Mouse (Mus musculus) liver, embryonic 12.5 days (tissue): ENCODE measurements around the gene Zfyve19. TPM values are rescaled to one million over a fixed set of nuclear protein-coding genes. Genes with fewer than 3 reads are reported as not detected.
A peak's percentile ranks its signal among the peaks of the same experiment; 100 is the strongest.

ENCODE experiments used
- ATAC-seq: fragments of 200-750 bp; cut with Nextera tagmentation; 2 replicates; pipeline ENCODE4 v1.8.0; 2017; ENCODE audit warnings: moderate number of reproducible peaks, mild to moderate bottlenecking, moderate library complexity
- H3K27ac ChIP-seq: fragments of 300-500 bp; sonication (generic); 2 replicates; pipeline ENCODE4 v1.5.1; 2016; ENCODE audit warnings: mild to moderate bottlenecking
- H3K27me3 ChIP-seq: fragments of 300-500 bp; sonication (generic); replicated peaks from 2 replicates; pipeline ENCODE4 v1.6.1; 2016; ENCODE audit warnings: mild to moderate bottlenecking, moderate library complexity
- H3K36me3 ChIP-seq: fragments of 300-500 bp; sonication (generic); 2 replicates; pipeline ENCODE4 v1.6.1; 2016; ENCODE audit warnings: mild to moderate bottlenecking, moderate library complexity
- H3K4me1 ChIP-seq: fragments of 300-500 bp; sonication (generic); 2 replicates; pipeline ENCODE4 v1.6.1; 2016
- H3K4me2 ChIP-seq: fragments of 300-500 bp; sonication (generic); 2 replicates; pipeline ENCODE4 v1.6.1; 2016; ENCODE audit warnings: mild to moderate bottlenecking, moderate library complexity
- H3K4me3 ChIP-seq: fragments of 300-500 bp; sonication (generic); 2 replicates; pipeline ENCODE4 v1.5.1; 2016; ENCODE audit warnings: mild to moderate bottlenecking, moderate library complexity
- H3K9ac ChIP-seq: fragments of 300-500 bp; sonication (generic); 2 replicates; pipeline ENCODE4 v1.6.1; 2016; ENCODE audit warnings: mild to moderate bottlenecking, moderate library complexity
- H3K9me3 ChIP-seq: fragments of 300-500 bp; sonication (generic); replicated peaks from 2 replicates; pipeline ENCODE4 v1.6.1; 2016; ENCODE audit warnings: mild to moderate bottlenecking, moderate library complexity
- WGBS: fragments of 180-500 bp; shearing (Covaris S2); methylation state at CpG from one replicate; pipeline ENCODE4 v1.1.7; 2016; ENCODE audit not compliant: insufficient replicate concordance; 5-methylcytosine and 5-hydroxymethylcytosine counted together
- polyA plus RNA-seq: library from polyadenylated mRNA; unstranded; fragments of >200 nt; fragmentation: Nextera tagmentation; extraction: Ambion mirVana; gene quantifications from 2 replicates; pipeline ENCODE4 v1.2.1, GENCODE M21; 2016

Gene Zfyve19
- 27.7 and 29.9 TPM in 2 replicates for polyA plus RNA-seq

DNA sequence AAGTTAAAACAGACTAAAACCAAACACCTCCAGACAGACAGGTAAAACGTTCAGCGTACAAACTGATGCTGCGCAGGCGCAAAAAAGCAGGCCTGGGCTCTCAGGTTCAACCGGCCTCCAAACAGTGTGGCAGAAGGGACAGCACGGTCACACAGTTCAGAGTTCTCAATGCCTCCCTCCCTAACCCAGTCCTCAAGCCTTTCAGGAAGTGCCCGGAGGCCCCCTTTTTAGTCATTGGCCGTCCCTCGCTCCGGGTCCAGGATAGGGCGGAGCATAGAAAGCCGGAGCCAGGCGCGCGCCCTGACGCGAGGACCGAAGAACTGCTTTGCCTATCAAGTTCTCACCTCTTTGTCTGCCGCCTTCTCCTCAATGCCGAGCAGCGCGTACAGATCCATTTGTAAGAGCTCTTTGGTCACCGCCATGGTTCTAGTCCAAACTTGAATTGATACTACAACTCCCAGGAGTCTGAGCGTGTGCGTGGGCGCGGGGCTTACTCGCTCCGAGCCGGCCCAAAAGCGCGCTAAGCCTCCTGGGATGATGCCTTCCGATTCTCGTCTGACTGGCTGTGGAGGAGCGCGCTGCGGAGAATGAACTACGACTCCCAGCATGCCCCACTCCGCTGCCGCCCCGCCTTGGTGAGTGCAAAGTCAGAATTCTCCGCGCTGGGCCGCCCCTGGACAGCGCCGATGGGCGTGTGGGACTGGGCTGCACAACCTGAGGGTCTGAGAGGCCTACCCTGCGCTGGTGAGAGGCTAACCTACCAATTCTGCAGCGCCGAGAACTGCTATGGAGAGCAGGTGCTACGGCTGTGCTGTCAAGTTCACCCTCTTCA is at the start of gene Zfyve19, which contains the start of gene Dnajc17:
Gene Zfyve19 (plus strand): TSS at position 274 of the 832 bp plus-strand sequence.
Gene Dnajc17 (minus strand): TSS at position 452 of the 832 bp plus-strand sequence.
- peaks cover 30% of the 10 kb centered on the region for H3K36me3 ChIP-seq
- H3K4me1 ChIP-seq, result peaks cover 28% of the 10 kb centered on the region
- peak within 1 kb of the TSS; percentile 75 for H3K4me2 ChIP-seq
- H3K4me3 ChIP-seq, result peak within 1 kb of the TSS; percentile 74
- H3K27me3 ChIP-seq, result no peaks in the 10 kb centered on the region
- ATAC-seq, result peak; percentile 97
- peak within 1 kb of the TSS; percentile 90 for H3K27ac ChIP-seq
- no peaks in the 10 kb centered on the region for H3K9me3 ChIP-seq
- H3K9ac ChIP-seq, result peak within 1 kb of the TSS; percentile 81
- under 1% methylated on average over 51 of the region's 51 CpGs for WGBS

DNA sequence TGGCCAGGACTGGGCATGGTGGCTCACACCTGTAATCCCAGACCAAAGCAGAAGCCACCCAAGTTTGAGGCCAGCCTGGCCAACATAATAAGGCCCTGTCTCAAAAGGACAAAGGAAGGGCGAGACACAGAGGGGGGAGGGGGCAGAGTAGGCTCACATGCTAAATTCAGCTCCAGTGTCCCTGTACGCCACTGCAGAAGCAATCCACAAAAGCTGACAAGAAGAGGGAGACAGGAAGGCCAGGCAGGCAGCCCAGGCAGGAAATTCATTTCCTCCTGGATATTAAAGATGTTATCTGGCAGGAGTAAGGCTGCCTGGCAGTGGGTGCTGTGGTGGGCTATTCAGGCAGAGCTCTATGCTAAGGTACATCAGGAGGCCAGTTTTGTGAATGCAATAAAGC is 47.2 kb upstream of the Zfyve19 start:
- no peak overlapping the region for H3K27ac ChIP-seq
- no peak overlapping the region for H3K9ac ChIP-seq
- ATAC-seq, result no peak

DNA sequence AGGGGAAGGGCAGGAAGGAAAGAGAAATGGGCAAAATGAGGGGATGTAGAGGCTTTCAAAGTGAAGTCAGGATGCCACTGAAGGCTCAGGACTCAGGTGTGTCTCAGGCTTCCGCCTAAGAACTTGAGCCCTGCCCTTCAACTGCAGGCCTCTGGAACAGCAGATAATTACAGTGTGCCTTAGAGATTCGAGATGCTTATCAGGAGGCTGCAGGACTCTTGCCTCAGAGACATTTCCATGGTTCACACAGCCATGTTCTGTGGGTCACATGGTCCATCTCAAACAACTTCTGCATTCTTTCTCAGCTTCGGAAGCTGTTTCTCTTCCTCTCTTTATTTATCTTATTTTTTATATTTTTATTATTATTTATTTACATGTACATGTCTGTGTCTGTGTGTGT is 45.3 kb upstream of the Zfyve19 start:
- Histone ChIP-seq H3K4me3 (no peak overlapping the region), H3K27ac (no peak overlapping the region), H3K4me2 (no peak overlapping the region; the same call in 1 of the 2 replicates), H3K9ac (no peak overlapping the region), H3K27me3 (peaks cover 45% of the 10 kb centered on the region), H3K36me3 (no peaks in the 10 kb centered on the region), H3K9me3 (no peaks in the 10 kb centered on the region), H3K4me1 (peaks cover 28% of the 10 kb centered on the region)
- peak; percentile 38; the same call in 1 of the 2 replicates for ATAC-seq
- WGBS, result 29% methylated on average over 3 of the region's 3 CpGs

More for the DNA sequence above, 47.2 kb upstream of the Zfyve19 start:
- no peaks in the 10 kb centered on the region for H3K9me3 ChIP-seq
- H3K36me3 ChIP-seq, result no peaks in the 10 kb centered on the region
- H3K27me3 ChIP-seq, result peaks cover 26% of the 10 kb centered on the region
- no peak overlapping the region for H3K4me3 ChIP-seq
- H3K4me2 ChIP-seq, result no peak overlapping the region
- 58% methylated on average over 2 of the region's 2 CpGs for WGBS
- peaks cover 20% of the 10 kb centered on the region for H3K4me1 ChIP-seq

DNA sequence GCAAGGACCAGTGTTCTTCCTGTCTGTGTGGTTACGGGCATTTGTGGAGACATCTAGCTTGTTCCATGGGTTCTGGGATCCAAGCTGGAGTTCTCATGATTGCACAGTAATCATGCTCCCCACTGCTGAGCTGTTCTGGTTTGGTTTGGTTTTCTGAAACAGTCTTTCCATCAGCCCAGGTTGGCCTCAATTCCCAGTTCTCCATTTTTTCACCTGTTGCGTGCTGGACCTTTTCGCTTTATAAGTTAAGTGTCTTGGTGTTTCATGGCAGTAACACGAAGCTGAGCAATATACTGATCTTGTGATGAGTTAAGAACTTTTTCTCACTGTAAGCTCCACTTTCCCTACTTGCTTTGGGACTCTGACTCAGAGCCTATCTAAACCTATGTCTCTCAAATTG is 44.4 kb upstream of the Zfyve19 start:
- H3K4me2 ChIP-seq, result no peak overlapping the region
- H3K36me3 ChIP-seq, result no peaks in the 10 kb centered on the region
- WGBS, result 82% methylated on average over 4 of the region's 4 CpGs
- H3K9me3 ChIP-seq, result no peaks in the 10 kb centered on the region
- peaks cover 29% of the 10 kb centered on the region for H3K4me1 ChIP-seq
- H3K4me3 ChIP-seq, result no peak overlapping the region
- H3K27ac ChIP-seq, result no peak overlapping the region
- no peak overlapping the region for H3K9ac ChIP-seq
- ATAC-seq, result no peak
- H3K27me3 ChIP-seq, result peaks cover 54% of the 10 kb centered on the region

DNA sequence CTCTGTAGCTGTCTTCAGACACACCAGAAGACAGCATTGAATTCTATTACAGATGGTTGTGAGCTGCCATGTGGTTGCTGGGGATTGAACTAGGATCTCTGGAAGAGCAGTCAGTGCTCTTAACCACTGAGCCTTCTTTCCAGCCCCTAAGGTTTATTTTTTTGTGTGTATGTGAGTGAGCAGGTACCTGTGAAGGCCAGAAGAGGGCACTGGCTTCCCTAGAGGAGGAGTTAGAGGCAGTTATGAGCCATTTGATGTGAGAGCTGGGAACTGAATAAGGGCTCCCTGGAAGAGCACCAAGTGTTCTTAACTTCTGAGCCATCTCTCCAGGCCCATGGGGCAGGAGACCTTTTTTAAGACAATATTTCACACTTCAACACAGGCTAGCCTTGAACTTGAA is 43.0 kb upstream of the Zfyve19 start:
- Histone ChIP-seq H3K4me3 (no peak overlapping the region), H3K27me3 (peaks cover 68% of the 10 kb centered on the region), H3K4me2 (no peak overlapping the region), H3K36me3 (no peaks in the 10 kb centered on the region), H3K9ac (no peak overlapping the region), H3K9me3 (no peaks in the 10 kb centered on the region), H3K27ac (no peak overlapping the region), H3K4me1 (peaks cover 29% of the 10 kb centered on the region)
- no peak for ATAC-seq

DNA sequence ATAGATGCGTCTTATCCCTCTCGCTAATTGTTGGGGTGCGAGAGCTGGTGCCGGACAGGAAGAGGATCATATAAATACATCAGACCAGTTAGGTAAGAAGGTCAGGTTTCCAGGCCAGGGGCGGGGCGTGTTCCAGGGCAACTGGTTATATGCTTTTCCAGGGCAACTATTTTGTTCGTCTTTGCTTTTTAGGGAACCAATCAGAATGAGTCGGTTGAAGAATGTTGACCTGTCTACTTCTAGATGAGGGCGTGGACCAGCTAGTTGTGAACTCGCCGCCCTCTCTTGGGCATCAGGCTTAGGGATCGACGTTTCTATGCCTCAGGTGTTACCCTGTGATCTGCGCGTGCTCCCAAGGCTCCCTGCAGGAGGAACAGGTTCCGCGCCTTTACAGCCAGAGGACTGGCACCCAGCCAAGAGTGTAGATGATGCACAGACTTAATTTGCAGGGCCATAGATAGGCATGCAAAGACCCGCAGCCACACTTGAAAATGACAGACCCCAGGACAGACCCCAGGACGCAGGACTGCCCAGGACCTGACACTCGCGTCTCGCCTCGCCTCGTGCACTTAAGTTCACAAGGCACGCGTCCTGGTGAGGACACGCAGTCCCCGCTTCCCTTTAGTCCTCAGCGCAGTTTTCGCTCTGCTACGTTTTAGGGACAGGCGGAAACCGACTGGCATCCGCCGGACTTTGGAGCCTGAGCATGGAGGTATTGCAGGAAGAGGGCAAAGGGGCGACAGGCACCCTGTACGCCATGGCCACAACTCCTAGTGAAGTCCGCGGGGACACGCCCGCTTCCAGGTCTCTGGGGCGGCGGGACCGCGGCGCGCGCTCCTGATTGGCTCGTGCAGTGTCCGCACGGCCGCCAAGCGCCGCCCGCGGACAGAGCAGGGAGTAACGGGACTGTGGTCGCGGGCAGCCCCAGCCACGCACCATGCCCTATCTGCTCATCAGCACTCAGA is 41.2 kb upstream of the Zfyve19 start, which contains the start of gene Gchfr:
Gene Gchfr (plus strand): TSS at position 873 of the 965 bp plus-strand sequence.
- Histone ChIP-seq H3K36me3 (no peaks in the 10 kb centered on the region), H3K27ac (no peak within 1 kb of the TSS), H3K4me1 (peaks cover 35% of the 10 kb centered on the region), H3K27me3 (peaks cover 68% of the 10 kb centered on the region), H3K4me3 (peak within 1 kb of the TSS; percentile 61), H3K9me3 (no peaks in the 10 kb centered on the region), H3K4me2 (peak within 1 kb of the TSS; percentile 88), H3K9ac (peak within 1 kb of the TSS; percentile 59)
- 1% methylated on average over 60 of the region's 60 CpGs for whole genome bisulfite sequencing
- ATAC-seq, result peak; percentile 84

DNA sequence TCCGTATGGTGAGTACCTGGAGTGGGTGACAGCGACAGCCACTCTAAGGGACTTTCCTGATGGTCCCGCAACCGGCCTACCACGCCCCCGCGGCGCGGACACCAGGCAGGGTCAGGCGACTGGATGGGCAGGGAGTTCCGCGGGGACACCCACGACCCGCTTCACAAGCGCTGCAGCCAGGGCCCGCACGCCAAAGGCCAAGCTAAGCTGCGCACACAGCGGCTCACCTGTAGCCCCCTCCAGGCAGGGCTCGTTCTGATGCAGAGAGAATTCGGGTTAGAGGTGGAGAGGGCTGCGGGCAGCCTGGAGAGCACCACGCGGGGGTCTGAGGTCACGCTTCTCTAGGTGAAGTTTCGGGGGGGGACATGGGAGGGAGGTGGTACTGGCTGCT is 40.6 kb upstream of the Zfyve19 start:
- H3K27me3 ChIP-seq, result peaks cover 68% of the 10 kb centered on the region
- no peaks in the 10 kb centered on the region for H3K36me3 ChIP-seq
- H3K9me3 ChIP-seq, result no peaks in the 10 kb centered on the region
- no peak overlapping the region for H3K27ac ChIP-seq
- peak overlapping the region; percentile 61 for H3K4me3 ChIP-seq
- WGBS, result 5% methylated on average over 26 of the region's 26 CpGs
- peak overlapping the region; percentile 59 for H3K9ac ChIP-seq
- peak overlapping the region; percentile 88 for H3K4me2 ChIP-seq
- peaks cover 38% of the 10 kb centered on the region for H3K4me1 ChIP-seq
- ATAC-seq, result no peak

DNA sequence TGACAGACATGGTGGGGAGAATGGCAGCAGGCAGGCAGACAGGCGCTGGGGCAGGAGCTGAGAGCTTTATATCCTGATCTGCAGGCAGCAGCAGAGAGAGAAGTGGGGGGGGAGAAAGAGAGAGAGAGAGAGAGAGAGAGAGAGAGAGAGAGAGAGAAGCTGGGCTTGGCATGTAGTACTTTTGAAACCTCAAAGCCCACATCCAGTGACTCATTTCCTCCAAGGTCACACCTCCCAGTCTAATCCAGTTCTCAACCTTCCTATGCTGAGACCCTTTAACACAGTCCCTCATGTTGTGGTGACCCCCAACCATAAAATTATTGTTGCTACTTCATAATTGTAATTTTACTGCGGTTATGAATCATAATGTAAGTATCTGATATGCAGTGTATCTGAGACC is 38.1 kb upstream of the Zfyve19 start:
- H3K27me3 ChIP-seq, result peaks cover 51% of the 10 kb centered on the region
- no peak overlapping the region for H3K4me2 ChIP-seq
- WGBS, result 62% methylated on average over 2 of the region's 2 CpGs
- no peak overlapping the region for H3K27ac ChIP-seq
- no peak overlapping the region for H3K9ac ChIP-seq
- 0 out of 2 replicates have a peak, but pooled peaks cover 2% of the 10 kb centered on the region for H3K36me3 ChIP-seq
- H3K9me3 ChIP-seq, result no peaks in the 10 kb centered on the region
- peaks cover 42% of the 10 kb centered on the region for H3K4me1 ChIP-seq
- no peak overlapping the region for H3K4me3 ChIP-seq
- no peak for ATAC-seq

DNA sequence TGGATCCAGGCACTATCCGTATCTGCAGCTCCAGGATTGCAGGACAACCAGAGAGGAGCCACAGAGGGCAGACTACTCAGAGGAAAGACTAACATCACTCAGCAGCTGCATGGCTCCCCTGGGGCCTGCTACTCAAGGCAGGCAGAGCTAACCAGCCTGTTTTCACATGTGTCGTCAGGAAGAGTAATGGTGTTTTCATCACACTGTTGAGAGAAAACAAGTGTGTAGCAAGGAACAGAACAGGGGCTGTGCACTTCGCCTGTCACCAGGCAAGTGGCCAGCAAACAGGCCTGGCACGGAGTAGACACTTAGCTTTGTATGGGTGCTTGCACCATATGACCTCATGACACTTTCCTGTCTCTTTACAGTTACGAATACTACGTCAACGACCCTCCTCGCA is 36.8 kb upstream of the Zfyve19 start:
- no peak for ATAC-seq
- WGBS, result 74% methylated on average over 8 of the region's 8 CpGs

DNA sequence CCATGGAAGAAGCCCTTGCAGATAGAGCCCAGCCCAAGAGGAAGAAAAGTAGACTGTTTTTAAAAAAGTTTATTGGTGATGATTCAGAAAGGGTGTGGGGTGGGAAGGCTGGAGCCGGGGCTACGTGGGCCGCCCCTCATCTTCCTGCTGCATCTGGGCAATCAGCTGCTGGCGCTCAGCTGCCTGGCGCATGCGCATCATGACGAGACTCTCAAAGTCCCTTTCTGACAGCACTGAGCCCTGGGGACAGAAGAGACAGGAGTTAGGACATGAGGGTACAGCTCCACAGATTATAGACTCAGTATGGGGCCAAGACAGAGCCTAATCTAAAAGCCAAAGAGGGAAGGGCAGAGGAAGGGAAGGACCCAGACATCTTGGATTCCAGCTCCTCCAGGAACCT is 36.0 kb upstream of the Zfyve19 start:
- no peaks in the 10 kb centered on the region for H3K9me3 ChIP-seq
- 71% methylated on average over 7 of the region's 7 CpGs for WGBS
- H3K4me1 ChIP-seq, result peaks cover 46% of the 10 kb centered on the region
- peaks cover 30% of the 10 kb centered on the region for H3K27me3 ChIP-seq
- ATAC-seq, result no peak
- peak overlapping the region; percentile 36; the same call in 1 of the 2 replicates for H3K27ac ChIP-seq
- no peak overlapping the region for H3K4me3 ChIP-seq
- H3K4me2 ChIP-seq, result no peak overlapping the region
- H3K9ac ChIP-seq, result peak overlapping the region; percentile 55; the same call in 1 of the 2 replicates
- 0 out of 2 replicates have a peak, but pooled peaks cover 7% of the 10 kb centered on the region for H3K36me3 ChIP-seq

More for the DNA sequence above, 36.8 kb upstream of the Zfyve19 start:
- peaks cover 45% of the 10 kb centered on the region for H3K4me1 ChIP-seq
- 0 out of 2 replicates have a peak, but pooled peaks cover 4% of the 10 kb centered on the region for H3K36me3 ChIP-seq
- no peak overlapping the region for H3K4me3 ChIP-seq
- no peak overlapping the region for H3K27ac ChIP-seq
- H3K9me3 ChIP-seq, result no peaks in the 10 kb centered on the region
- H3K4me2 ChIP-seq, result no peak overlapping the region
- no peak overlapping the region for H3K9ac ChIP-seq
- H3K27me3 ChIP-seq, result peaks cover 38% of the 10 kb centered on the region

DNA sequence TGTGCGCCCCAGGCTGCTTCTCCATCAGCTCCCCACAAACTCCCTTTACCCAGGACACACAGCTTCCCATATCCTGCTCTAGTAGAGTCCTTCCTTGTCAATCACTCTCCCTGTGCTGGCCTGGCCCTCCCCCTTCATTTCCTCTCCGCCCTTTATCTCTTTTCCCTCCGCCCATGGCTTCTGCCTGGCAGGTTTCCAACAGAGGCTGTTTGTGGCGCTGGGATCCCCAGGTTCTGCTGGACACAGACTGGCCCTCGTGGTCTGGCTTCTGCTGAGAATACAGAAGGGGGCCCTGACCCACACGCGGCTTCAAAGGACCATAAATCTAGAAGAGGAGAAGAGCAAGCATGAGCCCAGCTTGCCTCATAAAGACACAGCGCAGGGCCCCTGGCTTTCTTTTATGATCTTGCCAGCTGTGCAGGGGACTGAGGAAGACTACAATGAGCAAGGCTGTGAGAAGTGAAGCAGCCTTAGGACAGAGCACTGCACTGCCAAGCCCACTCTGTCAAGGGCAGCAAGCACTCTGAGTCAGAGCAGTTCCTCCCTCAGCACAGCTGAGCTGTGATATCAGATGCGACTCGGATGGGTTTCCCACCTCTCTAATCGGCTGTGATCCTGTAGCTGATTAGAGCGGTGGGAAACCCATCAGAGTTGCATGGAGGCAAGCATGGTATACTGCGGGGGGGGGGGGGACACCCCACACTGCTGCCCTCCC is 35.4 kb upstream of the Zfyve19 start:
- Histone ChIP-seq H3K4me3 (no peak overlapping the region), H3K27ac (peak overlapping the region; percentile 58; the same call in 1 of the 2 replicates), H3K9ac (peak overlapping the region; percentile 55), H3K27me3 (peaks cover 24% of the 10 kb centered on the region), H3K4me1 (peaks cover 40% of the 10 kb centered on the region), H3K9me3 (no peaks in the 10 kb centered on the region), H3K4me2 (peak overlapping the region; percentile 50), H3K36me3 (0 out of 2 replicates have a peak, but pooled peaks cover 10% of the 10 kb centered on the region)
- ATAC-seq, result peak; percentile 62
- 9% methylated on average over 13 of the region's 13 CpGs for WGBS
